Mouse (Mus musculus): Measurements from ENCODE around the gene Aldob.
"Not testable (repeated sequence)": the region's sequence is repeated elsewhere in the genome, so short reads cannot be mapped to it uniquely, and the experiment has no call there.

The Aldob gene

DNA sequence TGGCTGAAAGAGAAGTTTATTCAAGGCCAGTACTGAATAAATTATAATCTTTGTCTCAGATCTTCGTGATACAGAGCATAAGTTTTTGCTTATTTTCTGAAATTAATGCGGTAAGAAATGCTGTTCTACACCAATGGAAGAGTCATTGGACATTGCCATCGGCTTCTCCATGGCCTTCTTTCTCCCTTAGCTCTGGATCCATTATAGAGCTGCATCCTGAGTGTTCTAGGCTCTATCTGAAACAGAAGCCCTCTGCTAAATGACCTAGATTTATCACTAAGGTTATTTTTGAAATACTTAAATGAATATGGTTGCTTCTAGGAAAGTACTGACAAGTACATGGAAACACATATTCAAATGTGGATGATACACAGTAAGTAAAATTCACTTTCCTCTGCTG is 14.3 kb downstream of the Aldob start:
- DNase-seq = no peak

- no peak for DNase-seq
These were observed 26.8 kb downstream of the Aldob start for GRCm38 (mm10) chr4:49522576-49522975.

DNA sequence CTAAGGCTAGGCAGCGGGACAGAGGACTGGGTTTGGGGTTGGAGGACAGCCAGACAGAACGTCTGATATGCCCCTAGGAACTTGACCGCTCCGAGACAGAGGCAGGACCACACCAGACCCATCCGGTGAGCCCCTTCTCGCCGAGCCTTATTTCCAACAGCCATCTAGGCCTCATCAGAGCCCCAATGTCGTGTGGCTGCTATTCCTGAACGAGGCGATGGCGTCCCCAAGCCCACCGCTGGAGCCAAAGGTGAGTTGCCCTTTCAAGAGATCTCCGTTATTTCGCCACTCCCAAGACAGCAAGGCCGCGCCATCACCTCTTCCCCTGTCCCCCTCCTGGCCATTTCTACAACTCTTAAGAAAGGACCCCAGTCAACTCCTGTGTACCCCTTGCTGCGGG is 28.0 kb downstream of the Aldob start:
- no peak for DNase-seq

GRCm38 (mm10) chr4:49520572-49521340 is 28.6 kb downstream of the Aldob start, which contains the start of the genes Mrpl50 and Zfp189:
Mrpl50 (minus strand) TSS chr4:49521093.
Zfp189 (plus strand) TSS chr4:49521176.
- peak; percentile 92 for DNase-seq

- no peak for DNase-seq
These were observed 29.9 kb downstream of the Aldob start for GRCm38 (mm10) chr4:49519476-49519875.

- no peak for DNase-seq
These were observed 34.9 kb downstream of the Aldob start for GRCm38 (mm10) chr4:49514441-49514840.

- DNase-seq = no peak
These were observed 36.7 kb downstream of the Aldob start for GRCm38 (mm10) chr4:49512636-49513035.

DNA sequence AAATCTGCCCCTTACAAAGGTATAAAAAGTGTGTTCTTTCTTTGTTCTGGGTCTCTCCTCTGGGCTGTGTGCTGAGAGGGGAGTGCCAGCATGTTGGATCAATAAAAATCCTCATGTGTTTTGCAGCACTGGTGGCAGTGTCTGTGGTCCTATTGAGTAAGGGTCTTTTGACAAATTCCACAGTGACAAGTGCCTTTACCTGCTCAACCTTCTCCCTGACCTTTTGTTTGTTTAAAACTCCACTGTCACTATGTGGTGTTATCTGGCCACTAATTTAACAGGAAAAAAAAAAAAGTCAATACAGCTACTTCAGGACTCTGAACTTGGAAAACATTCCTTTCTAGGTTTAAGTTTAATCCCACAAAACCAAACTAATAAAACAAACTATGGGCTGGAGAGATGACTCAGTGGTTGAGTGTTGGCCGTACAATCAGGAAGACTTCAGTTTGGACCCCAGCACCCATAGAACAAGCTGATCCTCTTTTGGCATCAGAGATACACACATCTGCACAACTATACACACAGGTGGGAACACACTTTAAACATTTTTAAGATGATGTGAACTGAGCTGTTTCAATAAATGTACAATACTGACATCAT is 39.0 kb downstream of the Aldob start:
- DNase-seq = not testable (repeated sequence)

DNA sequence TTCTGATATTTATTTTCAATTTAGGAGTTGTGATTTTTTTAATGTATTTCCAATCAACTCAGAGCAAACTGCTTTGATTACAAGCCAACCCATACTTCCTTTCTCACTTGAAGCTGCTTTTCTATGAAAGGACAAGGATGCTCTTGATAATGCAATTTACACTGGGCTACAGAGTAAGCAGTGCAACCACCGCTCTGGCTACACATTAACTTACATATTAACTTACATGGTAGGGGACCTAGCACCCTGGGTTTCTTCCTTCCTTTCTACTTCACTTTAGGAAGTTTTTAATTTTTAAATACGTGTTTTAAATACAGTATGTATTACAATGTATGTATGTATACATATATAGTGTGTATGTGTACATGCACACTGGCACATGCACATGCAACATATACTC is 40.2 kb downstream of the Aldob start:
- no peak for DNase-seq

GRCm38 (mm10) chr4:49506386-49506785 is 43.0 kb downstream of the Aldob start, which contains the start of gene Baat:
Baat (minus strand) TSS chr4:49506557.
- no peak for DNase-seq

GRCm38 (mm10) chr4:49503563-49503962 is 45.8 kb downstream of the Aldob start:
- DNase-seq = no peak

All from lung, postnatal 14 days (tissue).